Mouse (Mus musculus) stomach, postnatal 0 days (tissue): ENCODE results near the gene Sgca. TPM values are rescaled to one million over a fixed set of nuclear protein-coding genes. Genes with fewer than 3 reads are reported as not detected.
"Not testable (repeated sequence)": the region's sequence is repeated elsewhere in the genome, so short reads cannot be mapped to it uniquely, and the experiment has no call there.

Experiments used
- ATAC-seq: fragments of 200-750 bp; cut with Nextera tagmentation; 2 replicates; pipeline ENCODE4 v1.8.0; 2017; ENCODE audit not compliant: low FRiP score, low TSS enrichment
- DNase-seq: peaks from one replicate; pipeline ENCODE4 v3.0.0-alpha.2; 2016; ENCODE audit warnings: low spot score
- H3K27ac ChIP-seq: fragments of 300-500 bp; sonication (generic); replicated peaks from 2 replicates; pipeline ENCODE4 v1.5.1; 2014; ENCODE audit warnings: mild to moderate bottlenecking, control low read depth
- H3K27me3 ChIP-seq: fragments of 300-500 bp; sonication (generic); 2 replicates; pipeline ENCODE4 v1.6.1; 2014; ENCODE audit warnings: low read length; ENCODE audit not compliant: control insufficient read depth, insufficient read depth
- H3K36me3 ChIP-seq: fragments of 300-500 bp; sonication (generic); 2 replicates; pipeline ENCODE4 v1.6.1; 2014; ENCODE audit warnings: low read length, mixed read lengths; ENCODE audit not compliant: control insufficient read depth, insufficient read depth
- H3K4me1 ChIP-seq: fragments of 300-500 bp; sonication (generic); replicated peaks from 2 replicates; pipeline ENCODE4 v1.6.1; 2014; ENCODE audit warnings: antibody characterized with exemption; ENCODE audit not compliant: control insufficient read depth, insufficient read depth
- H3K4me2 ChIP-seq: fragments of 300-500 bp; sonication (generic); replicated peaks from 2 replicates; pipeline ENCODE4 v1.6.1; 2014; ENCODE audit warnings: low read depth, mild to moderate bottlenecking, control low read depth, moderate library complexity
- H3K4me3 ChIP-seq: fragments of 300-500 bp; sonication (generic); 2 replicates; pipeline ENCODE4 v1.5.1; 2014; ENCODE audit warnings: low read depth, low read length, control low read depth
- H3K9ac ChIP-seq: fragments of 300-500 bp; sonication (generic); 2 replicates; pipeline ENCODE4 v1.6.1; 2014; ENCODE audit warnings: mild to moderate bottlenecking, low read length, control low read depth, mixed read lengths
- H3K9me3 ChIP-seq: fragments of 300-500 bp; sonication (generic); 2 replicates; pipeline ENCODE4 v1.6.1; 2016; ENCODE audit warnings: low read length; ENCODE audit not compliant: control insufficient read depth
- CTCF ChIP-seq: IDR thresholded peaks from 2 replicates; pipeline ENCODE4 v1.5.1; 2016; ENCODE audit warnings: antibody characterized with exemption, low read depth, mild to moderate bottlenecking, moderate library complexity
- EP300 ChIP-seq: optimal IDR thresholded peaks from 2 replicates; pipeline ENCODE3; 2016; ENCODE audit warnings: antibody characterized with exemption
- WGBS: fragments of 180-500 bp; shearing (Covaris S2); extraction: QIAGEN DNeasy Blood & Tissue Kit; methylation state at CpG from one replicate; pipeline ENCODE4 v1.1.7; 2014; 5-methylcytosine and 5-hydroxymethylcytosine counted together
- polyA plus RNA-seq: library from polyadenylated mRNA; unstranded; fragments of >200 nt; fragmentation: Nextera tagmentation; extraction: Ambion mirVana; gene quantifications from 2 replicates; pipeline ENCODE4 v1.2.1, GENCODE M21; 2015

Sgca gene
- polyA plus RNA-seq, 1 experiment from 2014 or later: 0.47 TPM

- H3K9me3 ChIP-seq: no peaks in the 10 kb centered on the region
- H3K36me3 ChIP-seq: no peaks in the 10 kb centered on the region
- no peaks in the 10 kb centered on the region for H3K4me1 ChIP-seq
- 51% methylated on average over 15 of the region's 15 CpGs for WGBS
- no peak overlapping the region for H3K9ac ChIP-seq
- TF ChIP-seq CTCF: peak; percentile 95
- no peak for TF ChIP-seq EP300
- H3K4me2 ChIP-seq: no peak overlapping the region
- H3K4me3 ChIP-seq: no peak overlapping the region
- H3K27ac ChIP-seq: no peak overlapping the region
- DNase-seq (peak; percentile 68), ATAC-seq (peak; percentile 56; the same call in 1 of the 2 replicates)
- H3K27me3 ChIP-seq: no peaks in the 10 kb centered on the region
Measured at GRCm38 (mm10) chr11:94970210-94970943, 5.8 kb downstream of the Sgca start.

DNA sequence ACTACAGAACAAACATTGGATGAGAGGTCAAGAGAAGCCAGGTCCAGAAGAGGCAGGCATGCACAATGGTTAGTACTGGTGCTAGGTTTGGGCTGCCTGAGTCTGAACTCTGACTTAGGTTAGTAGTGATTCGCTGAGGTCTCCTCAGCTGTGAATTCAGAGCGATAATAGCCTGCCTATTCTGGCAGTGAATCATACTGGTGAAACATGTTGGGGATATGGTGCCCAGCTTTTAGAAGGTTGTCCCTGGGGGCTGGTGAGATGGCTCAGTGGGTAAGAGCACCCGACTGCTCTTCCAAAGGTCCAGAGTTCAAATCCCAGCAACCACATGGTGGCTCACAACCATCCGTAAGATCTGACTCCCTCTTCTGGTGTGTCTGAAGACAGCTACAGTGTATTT lies 6.4 kb downstream of the Sgca start:
- not testable (repeated sequence) for H3K9ac ChIP-seq, H3K36me3 ChIP-seq, DNase-seq, H3K27ac ChIP-seq, H3K4me2 ChIP-seq, H3K9me3 ChIP-seq, H3K27me3 ChIP-seq, H3K4me1 ChIP-seq, H3K4me3 ChIP-seq, ATAC-seq
- WGBS: 80% methylated on average over 4 of the region's 4 CpGs

DNA sequence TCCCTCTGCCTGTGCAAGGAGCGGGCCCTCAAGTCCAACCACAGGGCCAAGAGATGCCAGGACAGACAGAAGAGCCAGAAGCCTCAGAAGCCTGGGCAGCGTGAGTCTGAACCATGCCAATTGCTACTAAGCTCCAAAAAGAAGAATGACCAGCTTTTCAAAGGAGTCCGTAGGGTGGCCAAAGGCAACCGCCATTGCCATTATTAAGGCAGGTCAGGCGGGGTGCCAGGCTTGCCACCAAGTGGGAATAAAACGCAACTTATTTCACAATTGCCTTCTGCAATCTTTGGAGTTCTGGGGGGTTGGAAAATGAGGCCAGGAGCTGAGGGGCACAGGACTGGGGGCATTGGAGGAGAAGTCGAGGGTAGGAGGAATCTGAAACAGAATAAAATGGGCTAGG lies 7.9 kb downstream of the Sgca start:
- Histone ChIP-seq H3K27ac (no peak overlapping the region), H3K36me3 (no peaks in the 10 kb centered on the region), H3K4me3 (no peak overlapping the region), H3K4me1 (no peaks in the 10 kb centered on the region), H3K9ac (no peak overlapping the region), H3K27me3 (no peaks in the 10 kb centered on the region), H3K9me3 (no peaks in the 10 kb centered on the region), H3K4me2 (no peak overlapping the region)
- ATAC-seq (no peak), DNase-seq (no peak)
- WGBS: 72% methylated on average over 7 of the region's 7 CpGs
- TF ChIP-seq EP300: no peak
- TF ChIP-seq CTCF: no peak

- H3K36me3 ChIP-seq: no peaks in the 10 kb centered on the region
- no peak within 1 kb of the TSS for H3K4me3 ChIP-seq
- TF ChIP-seq CTCF: peak; percentile 35; the same call in 1 of the 2 replicates
- TF ChIP-seq EP300: no peak
- ATAC-seq (no peak), DNase-seq (no peak)
- WGBS: 32% methylated on average over 4 of the region's 4 CpGs
- H3K27ac ChIP-seq: no peak within 1 kb of the TSS
- no peaks in the 10 kb centered on the region for H3K9me3 ChIP-seq
- H3K4me2 ChIP-seq: no peak within 1 kb of the TSS
- no peaks in the 10 kb centered on the region for H3K27me3 ChIP-seq
- no peaks in the 10 kb centered on the region for H3K4me1 ChIP-seq
- no peak within 1 kb of the TSS for H3K9ac ChIP-seq
Measured at GRCm38 (mm10) chr11:94967419-94967818, 8.7 kb downstream of the Sgca start, which contains the start of gene Hils1. Gene Hils1, plus strand, starts transcription at chr11:94967593.

GRCm38 (mm10) chr11:94962534-94963101 lies 13.5 kb downstream of the Sgca start:
- ATAC-seq (no peak), DNase-seq (no peak)
- H3K4me2 ChIP-seq: no peak overlapping the region
- TF ChIP-seq EP300 (no peak), CTCF (no peak)
- H3K4me1 ChIP-seq: peaks cover 9% of the 10 kb centered on the region; the same call in 1 of the 2 replicates
- H3K36me3 ChIP-seq: no peaks in the 10 kb centered on the region
- H3K27ac ChIP-seq: no peak overlapping the region
- H3K27me3 ChIP-seq: no peaks in the 10 kb centered on the region
- no peak overlapping the region for H3K4me3 ChIP-seq
- 66% methylated on average over 5 of the region's 5 CpGs for WGBS
- no peaks in the 10 kb centered on the region for H3K9me3 ChIP-seq
- H3K9ac ChIP-seq: no peak overlapping the region
